Mouse (Mus musculus) forebrain, embryonic 11.5 days (tissue): ENCODE data around the gene Vmn2r39. TPM values are rescaled to one million over a fixed set of nuclear protein-coding genes. Genes with fewer than 3 reads are reported as not detected.
"Not testable (repeated sequence)": the region's sequence is repeated elsewhere in the genome, so short reads cannot be mapped to it uniquely, and the experiment has no call there.

Experiments
- ATAC-seq: fragments of 200-750 bp; cut with Nextera tagmentation; replicated peaks from 2 replicates; pipeline ENCODE4 v1.8.0; 2017; ENCODE audit warnings: moderate TSS enrichment; ENCODE audit not compliant: low FRiP score
- DNase-seq: peaks from one replicate; pipeline ENCODE4 v3.0.0-alpha.2; 2017; ENCODE audit warnings: low spot score
- H3K27ac ChIP-seq: fragments of 300-500 bp; sonication (generic); 2 replicates; pipeline ENCODE4 v1.5.1; 2014; ENCODE audit warnings: low read depth, low read length
- H3K27me3 ChIP-seq: fragments of 300-500 bp; sonication (generic); 2 replicates; pipeline ENCODE4 v1.6.1; 2014; ENCODE audit warnings: mild to moderate bottlenecking, low read length, mixed read lengths; ENCODE audit not compliant: control insufficient read depth, insufficient read depth
- H3K36me3 ChIP-seq: fragments of 300-500 bp; sonication (generic); 2 replicates; pipeline ENCODE4 v1.6.1; 2014; ENCODE audit warnings: mild to moderate bottlenecking, low read length, moderate library complexity, mixed read lengths; ENCODE audit not compliant: control insufficient read depth, insufficient read depth
- H3K4me1 ChIP-seq: fragments of 300-500 bp; sonication (generic); replicated peaks from 2 replicates; pipeline ENCODE4 v1.6.1; 2014; ENCODE audit warnings: low read length, mixed read lengths; ENCODE audit not compliant: control insufficient read depth, insufficient read depth
- H3K4me2 ChIP-seq: fragments of 300-500 bp; sonication (generic); 2 replicates; pipeline ENCODE4 v1.6.1; 2014; ENCODE audit warnings: low read depth, mild to moderate bottlenecking, low read length, moderate library complexity, mixed read lengths; ENCODE audit not compliant: severe bottlenecking
- H3K4me3 ChIP-seq: fragments of 300-500 bp; sonication (generic); 2 replicates; pipeline ENCODE4 v1.5.1; 2014; ENCODE audit warnings: low read depth, low read length
- H3K9ac ChIP-seq: fragments of 300-500 bp; sonication (generic); 2 replicates; pipeline ENCODE4 v1.6.1; 2014; ENCODE audit warnings: low read length
- H3K9me3 ChIP-seq: fragments of 300-500 bp; sonication (generic); 2 replicates; pipeline ENCODE4 v1.6.1; 2016; ENCODE audit warnings: low read length, mixed read lengths; ENCODE audit not compliant: control insufficient read depth
- WGBS: fragments of 180-500 bp; shearing (Covaris S2); extraction: QIAGEN DNeasy Blood & Tissue Kit; methylation state at CpG from one replicate; pipeline ENCODE4 v1.1.7; 2014; 5-methylcytosine and 5-hydroxymethylcytosine counted together
- polyA plus RNA-seq: library from polyadenylated mRNA; unstranded; fragments of >200 nt; fragmentation: Nextera tagmentation; extraction: Ambion mirVana; gene quantifications from 2 replicates; pipeline ENCODE4 v1.2.1, GENCODE M21; 2014

Gene Vmn2r39
- polyA plus RNA-seq, result not detected in 2 replicates

DNA sequence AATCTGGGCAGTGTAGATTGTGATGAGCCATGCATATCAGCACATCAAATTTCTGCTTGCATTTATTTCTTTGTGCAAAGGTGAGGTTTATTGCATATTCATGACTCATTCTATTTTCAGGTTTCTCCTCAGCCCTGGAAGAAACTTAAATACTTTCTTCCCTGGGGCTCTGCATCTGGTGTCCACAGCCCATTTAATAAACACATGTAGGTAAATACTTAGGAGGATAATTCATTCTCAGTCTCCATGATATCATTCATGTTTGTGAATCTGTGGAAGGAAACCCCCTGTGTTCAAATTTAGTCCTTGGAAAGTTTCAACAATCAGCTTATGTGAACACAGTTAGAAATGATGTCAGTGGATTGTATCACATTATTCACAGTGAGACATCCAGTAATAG, at the start of gene Vmn2r39:
Gene Vmn2r39, minus strand, starts transcription at position 101 of the 400 bp plus-strand sequence.
- H3K4me3 ChIP-seq, H3K4me2 ChIP-seq, H3K4me1 ChIP-seq, DNase-seq, H3K9ac ChIP-seq, H3K27me3 ChIP-seq, H3K27ac ChIP-seq, ATAC-seq, H3K9me3 ChIP-seq, H3K36me3 ChIP-seq: not testable (repeated sequence)

GRCm38 (mm10) chr7:9065353-9065752, 34.8 kb upstream of the Vmn2r39 start:
- 81% methylated on average over 4 of the region's 4 CpGs for WGBS
- DNase-seq, H3K4me3 ChIP-seq, H3K36me3 ChIP-seq, H3K9ac ChIP-seq, ATAC-seq, H3K4me2 ChIP-seq, H3K27ac ChIP-seq, H3K9me3 ChIP-seq, H3K4me1 ChIP-seq, H3K27me3 ChIP-seq: not testable (repeated sequence)

Other genes starting within 250 kb of the Vmn2r39 start
- gene Vmn2r40, start 99.4 kb downstream of the Vmn2r39 start, polyA plus RNA-seq, result not detected in 2 replicates
- not detected in 2 replicates for gene Vmn2r38, start 67.1 kb upstream of the Vmn2r39 start, polyA plus RNA-seq
- not detected in 2 replicates for gene Vmn2r37, start 192.9 kb upstream of the Vmn2r39 start, polyA plus RNA-seq